Mouse (Mus musculus) forebrain, embryonic 11.5 days (tissue): ENCODE measurements around the gene Slc39a11. TPM values are rescaled to one million over a fixed set of nuclear protein-coding genes. Genes with fewer than 3 reads are reported as not detected.

Source experiments
- ATAC-seq: fragments of 200-750 bp; cut with Nextera tagmentation; replicated peaks from 2 replicates; pipeline ENCODE4 v1.8.0; 2017; ENCODE audit warnings: moderate TSS enrichment; ENCODE audit not compliant: low FRiP score
- DNase-seq: peaks from one replicate; pipeline ENCODE4 v3.0.0-alpha.2; 2017; ENCODE audit warnings: low spot score
- H3K27ac ChIP-seq: fragments of 300-500 bp; sonication (generic); 2 replicates; pipeline ENCODE4 v1.5.1; 2014; ENCODE audit warnings: low read depth, low read length
- H3K27me3 ChIP-seq: fragments of 300-500 bp; sonication (generic); 2 replicates; pipeline ENCODE4 v1.6.1; 2014; ENCODE audit warnings: mild to moderate bottlenecking, low read length, mixed read lengths; ENCODE audit not compliant: control insufficient read depth, insufficient read depth
- H3K36me3 ChIP-seq: fragments of 300-500 bp; sonication (generic); 2 replicates; pipeline ENCODE4 v1.6.1; 2014; ENCODE audit warnings: mild to moderate bottlenecking, low read length, moderate library complexity, mixed read lengths; ENCODE audit not compliant: control insufficient read depth, insufficient read depth
- H3K4me1 ChIP-seq: fragments of 300-500 bp; sonication (generic); replicated peaks from 2 replicates; pipeline ENCODE4 v1.6.1; 2014; ENCODE audit warnings: low read length, mixed read lengths; ENCODE audit not compliant: control insufficient read depth, insufficient read depth
- H3K4me2 ChIP-seq: fragments of 300-500 bp; sonication (generic); 2 replicates; pipeline ENCODE4 v1.6.1; 2014; ENCODE audit warnings: low read depth, mild to moderate bottlenecking, low read length, moderate library complexity, mixed read lengths; ENCODE audit not compliant: severe bottlenecking
- H3K4me3 ChIP-seq: fragments of 300-500 bp; sonication (generic); 2 replicates; pipeline ENCODE4 v1.5.1; 2014; ENCODE audit warnings: low read depth, low read length
- H3K9ac ChIP-seq: fragments of 300-500 bp; sonication (generic); 2 replicates; pipeline ENCODE4 v1.6.1; 2014; ENCODE audit warnings: low read length
- H3K9me3 ChIP-seq: fragments of 300-500 bp; sonication (generic); 2 replicates; pipeline ENCODE4 v1.6.1; 2016; ENCODE audit warnings: low read length, mixed read lengths; ENCODE audit not compliant: control insufficient read depth
- WGBS: fragments of 180-500 bp; shearing (Covaris S2); extraction: QIAGEN DNeasy Blood & Tissue Kit; methylation state at CpG from one replicate; pipeline ENCODE4 v1.1.7; 2014; 5-methylcytosine and 5-hydroxymethylcytosine counted together
- polyA plus RNA-seq: library from polyadenylated mRNA; unstranded; fragments of >200 nt; fragmentation: Nextera tagmentation; extraction: Ambion mirVana; gene quantifications from 2 replicates; pipeline ENCODE4 v1.2.1, GENCODE M21; 2014

Gene Slc39a11
- polyA plus RNA-seq, 1 experiment from 2014 or later = 20.6 TPM

- no peak overlapping the region for H3K9ac ChIP-seq
- DNase-seq (no peak), ATAC-seq (no peak)
- no peak overlapping the region for H3K4me3 ChIP-seq
- H3K4me1 ChIP-seq = no peaks in the 10 kb centered on the region
- H3K9me3 ChIP-seq = no peaks in the 10 kb centered on the region
- 96% methylated on average over 8 of the region's 8 CpGs for WGBS
- H3K4me2 ChIP-seq = no peak overlapping the region
- no peak overlapping the region for H3K27ac ChIP-seq
- no peaks in the 10 kb centered on the region for H3K36me3 ChIP-seq
- H3K27me3 ChIP-seq = no peaks in the 10 kb centered on the region
Observed at GRCm38 (mm10) chr11:113268831-113269319, 381.0 kb downstream of the Slc39a11 start.

GRCm38 (mm10) chr11:113267516-113268230, 382.2 kb downstream of the Slc39a11 start:
- ATAC-seq (no peak), DNase-seq (no peak)
- Histone ChIP-seq H3K9ac (no peak overlapping the region), H3K36me3 (no peaks in the 10 kb centered on the region), H3K9me3 (no peaks in the 10 kb centered on the region), H3K27me3 (no peaks in the 10 kb centered on the region), H3K4me2 (no peak overlapping the region), H3K4me1 (no peaks in the 10 kb centered on the region), H3K27ac (no peak overlapping the region), H3K4me3 (no peak overlapping the region)
- 80% methylated on average over 17 of the region's 17 CpGs for WGBS

GRCm38 (mm10) chr11:113266706-113267105, 383.2 kb downstream of the Slc39a11 start:
- ATAC-seq = no peak
- Histone ChIP-seq H3K4me3 (no peak overlapping the region), H3K9me3 (no peaks in the 10 kb centered on the region), H3K27ac (no peak overlapping the region), H3K36me3 (no peaks in the 10 kb centered on the region), H3K4me2 (no peak overlapping the region), H3K27me3 (no peaks in the 10 kb centered on the region), H3K9ac (no peak overlapping the region), H3K4me1 (peaks cover 4% of the 10 kb centered on the region)
- 66% methylated on average over 4 of the region's 4 CpGs for WGBS
- no peak for DNase-seq

GRCm38 (mm10) chr11:113265567-113265966, 384.3 kb downstream of the Slc39a11 start:
- Histone ChIP-seq H3K36me3 (no peaks in the 10 kb centered on the region), H3K4me1 (peaks cover 6% of the 10 kb centered on the region), H3K27ac (no peak overlapping the region), H3K9me3 (no peaks in the 10 kb centered on the region), H3K27me3 (no peaks in the 10 kb centered on the region), H3K4me3 (no peak overlapping the region), H3K9ac (no peak overlapping the region), H3K4me2 (no peak overlapping the region)
- ATAC-seq (no peak), DNase-seq (no peak)
- WGBS = 75% methylated on average over 3 of the region's 3 CpGs

- DNase-seq (no peak), ATAC-seq (no peak)
- Histone ChIP-seq H3K27me3 (no peaks in the 10 kb centered on the region), H3K36me3 (no peaks in the 10 kb centered on the region), H3K9ac (no peak overlapping the region), H3K4me3 (no peak overlapping the region), H3K27ac (no peak overlapping the region), H3K4me2 (no peak overlapping the region), H3K9me3 (no peaks in the 10 kb centered on the region), H3K4me1 (peaks cover 6% of the 10 kb centered on the region)
- 86% methylated on average over 7 of the region's 7 CpGs for WGBS
Observed at GRCm38 (mm10) chr11:113263971-113264370, 385.9 kb downstream of the Slc39a11 start.

GRCm38 (mm10) chr11:113262062-113262461, 387.8 kb downstream of the Slc39a11 start:
- H3K4me3 ChIP-seq = no peak overlapping the region
- WGBS = 23% methylated on average over 8 of the region's 8 CpGs
- ATAC-seq (peak; percentile 57; the same call in 1 of the 2 replicates), DNase-seq (peak; percentile 58)
- no peaks in the 10 kb centered on the region for H3K36me3 ChIP-seq
- H3K27ac ChIP-seq = peak overlapping the region; percentile 37
- no peak overlapping the region for H3K4me2 ChIP-seq
- H3K9me3 ChIP-seq = no peaks in the 10 kb centered on the region
- H3K4me1 ChIP-seq = peaks cover 6% of the 10 kb centered on the region
- H3K27me3 ChIP-seq = no peaks in the 10 kb centered on the region
- H3K9ac ChIP-seq = no peak overlapping the region

GRCm38 (mm10) chr11:113261421-113261820, 388.5 kb downstream of the Slc39a11 start:
- peaks cover 6% of the 10 kb centered on the region for H3K4me1 ChIP-seq
- no peak overlapping the region; the same call in 1 of the 2 replicates for H3K27ac ChIP-seq
- H3K9me3 ChIP-seq = no peaks in the 10 kb centered on the region
- WGBS = 79% methylated on average over 4 of the region's 4 CpGs
- DNase-seq (no peak), ATAC-seq (no peak)
- no peak overlapping the region for H3K4me2 ChIP-seq
- no peaks in the 10 kb centered on the region for H3K27me3 ChIP-seq
- H3K4me3 ChIP-seq = no peak overlapping the region
- H3K9ac ChIP-seq = no peak overlapping the region
- no peaks in the 10 kb centered on the region for H3K36me3 ChIP-seq

GRCm38 (mm10) chr11:113259712-113260382, 390.0 kb downstream of the Slc39a11 start:
- Histone ChIP-seq H3K4me2 (no peak overlapping the region), H3K4me1 (peaks cover 8% of the 10 kb centered on the region), H3K36me3 (no peaks in the 10 kb centered on the region), H3K27me3 (no peaks in the 10 kb centered on the region), H3K9me3 (no peaks in the 10 kb centered on the region), H3K9ac (no peak overlapping the region), H3K27ac (no peak overlapping the region), H3K4me3 (no peak overlapping the region)
- ATAC-seq (no peak), DNase-seq (no peak)
- WGBS = 81% methylated on average over 14 of the region's 14 CpGs
